Mouse (Mus musculus): ENCODE measurements around the gene Gpr156.
"Not testable (repeated sequence)": the region's sequence is repeated elsewhere in the genome, so short reads cannot be mapped to it uniquely, and the experiment has no call there.

Gene Gpr156

GRCm38 (mm10) chr16:37956751-37957150 lies 40.5 kb downstream of the Gpr156 start:
- DNase-seq (ENCODE audit: low read depth): no peak

- not testable (repeated sequence) for DNase-seq (ENCODE audit: low read depth)
Measured at GRCm38 (mm10) chr16:37962696-37963095, 46.4 kb downstream of the Gpr156 start.

- DNase-seq (ENCODE audit: low read depth): no peak
Measured at GRCm38 (mm10) chr16:37963331-37964281, 47.3 kb downstream of the Gpr156 start.

GRCm38 (mm10) chr16:37964380-37965070 lies 48.2 kb downstream of the Gpr156 start:
- no peak for DNase-seq (ENCODE audit: low read depth)

- DNase-seq (ENCODE audit: low read depth): no peak
Measured at GRCm38 (mm10) chr16:37966871-37967270, 50.6 kb downstream of the Gpr156 start.

- DNase-seq (ENCODE audit: low read depth): peak; percentile 13
Measured at GRCm38 (mm10) chr16:37967415-37967814, 51.1 kb downstream of the Gpr156 start.

- no peak for DNase-seq (ENCODE audit: low read depth)
Measured at GRCm38 (mm10) chr16:37971522-37971921, 55.2 kb downstream of the Gpr156 start.

GRCm38 (mm10) chr16:37972357-37972756 lies 56.1 kb downstream of the Gpr156 start:
- no peak for DNase-seq (ENCODE audit: low read depth)

GRCm38 (mm10) chr16:37973239-37973638 lies 56.9 kb downstream of the Gpr156 start:
- not testable (repeated sequence) for DNase-seq (ENCODE audit: low read depth)

- no peak for DNase-seq (ENCODE audit: low read depth)
Measured at GRCm38 (mm10) chr16:37973855-37974519, 57.7 kb downstream of the Gpr156 start.

- no peak for DNase-seq (ENCODE audit: low read depth)
Measured at GRCm38 (mm10) chr16:37974520-37975340, 58.4 kb downstream of the Gpr156 start.

GRCm38 (mm10) chr16:37981907-37982306 lies 65.6 kb downstream of the Gpr156 start:
- DNase-seq (ENCODE audit: low read depth): no peak

GRCm38 (mm10) chr16:37988211-37988865 lies 72.0 kb downstream of the Gpr156 start:
- no peak for DNase-seq (ENCODE audit: low read depth)

- DNase-seq (ENCODE audit: low read depth): no peak
Measured at GRCm38 (mm10) chr16:37989796-37990195, 73.5 kb downstream of the Gpr156 start.

- DNase-seq (ENCODE audit: low read depth): no peak
Measured at GRCm38 (mm10) chr16:37990553-37991344, 74.5 kb downstream of the Gpr156 start.

- no peak for DNase-seq (ENCODE audit: low read depth)
Measured at GRCm38 (mm10) chr16:37992806-37993205, 76.5 kb downstream of the Gpr156 start.

- DNase-seq (ENCODE audit: low read depth): peak; percentile 63
Measured at GRCm38 (mm10) chr16:37994647-37995046, 78.4 kb downstream of the Gpr156 start.

GRCm38 (mm10) chr16:37997771-37998170 lies 81.5 kb downstream of the Gpr156 start:
- no peak for DNase-seq (ENCODE audit: low read depth)

GRCm38 (mm10) chr16:37999762-38000161 lies 83.5 kb downstream of the Gpr156 start:
- DNase-seq (ENCODE audit: low read depth): no peak

- no peak for DNase-seq (ENCODE audit: low read depth)
Measured at GRCm38 (mm10) chr16:38000178-38000577, 83.9 kb downstream of the Gpr156 start.

Data from induced T-regulatory cell, adult 2 months (primary cell).